Mouse (Mus musculus): ENCODE data around the gene Abcb11. TPM values are rescaled to one million over a fixed set of nuclear protein-coding genes. Genes with fewer than 3 reads are reported as not detected.

The Abcb11 gene
- polyA plus RNA-seq, 1 experiment = 3.9 TPM

- no peak overlapping the region for H3K4me3 ChIP-seq (replicated peaks; ENCODE audit: control insufficient read depth, low read depth, low read length)
- no peak for TF ChIP-seq CTCF (IDR thresholded peaks at IDR 0.05; ENCODE audit: control insufficient read depth, insufficient read depth, low read length)
- TF ChIP-seq POLR2A (IDR thresholded peaks at IDR 0.05; ENCODE audit: borderline replicate concordance, control insufficient read depth, low read depth, low read length) = no peak
- no peaks in the 10 kb centered on the region for H3K4me1 ChIP-seq (ENCODE audit: control insufficient read depth, insufficient read depth, low read length)
- H3K27ac ChIP-seq (ENCODE audit: control insufficient read depth, insufficient read depth, low read depth, low read length, poor library complexity) = no peak overlapping the region
- WGBS = 79% methylated on average over 5 of the region's 5 CpGs
Observed at GRCm38 (mm10) chr2:69221868-69222416, 120.5 kb downstream of the Abcb11 start.

GRCm38 (mm10) chr2:69215242-69215641 is 127.2 kb downstream of the Abcb11 start:
- Histone ChIP-seq H3K4me1 (ENCODE audit: control insufficient read depth, insufficient read depth, low read length) (no peaks in the 10 kb centered on the region), H3K4me3 (replicated peaks; ENCODE audit: control insufficient read depth, low read depth, low read length) (no peak overlapping the region), H3K27ac (ENCODE audit: control insufficient read depth, insufficient read depth, low read depth, low read length, poor library complexity) (no peak overlapping the region)
- no peak for TF ChIP-seq POLR2A (IDR thresholded peaks at IDR 0.05; ENCODE audit: borderline replicate concordance, control insufficient read depth, low read depth, low read length)
- TF ChIP-seq CTCF (IDR thresholded peaks at IDR 0.05; ENCODE audit: control insufficient read depth, insufficient read depth, low read length) = no peak
- WGBS = 87% methylated on average over 7 of the region's 7 CpGs

GRCm38 (mm10) chr2:69212652-69213051 is 129.8 kb downstream of the Abcb11 start:
- no peaks in the 10 kb centered on the region for H3K4me1 ChIP-seq (ENCODE audit: control insufficient read depth, insufficient read depth, low read length)
- H3K27ac ChIP-seq (ENCODE audit: control insufficient read depth, insufficient read depth, low read depth, low read length, poor library complexity) = no peak overlapping the region
- no peak overlapping the region for H3K4me3 ChIP-seq (replicated peaks; ENCODE audit: control insufficient read depth, low read depth, low read length)
- WGBS = 74% methylated on average over 10 of the region's 10 CpGs
- TF ChIP-seq CTCF (IDR thresholded peaks at IDR 0.05; ENCODE audit: control insufficient read depth, insufficient read depth, low read length) = no peak
- TF ChIP-seq POLR2A (IDR thresholded peaks at IDR 0.05; ENCODE audit: borderline replicate concordance, control insufficient read depth, low read depth, low read length) = no peak

- H3K4me3 ChIP-seq (replicated peaks; ENCODE audit: control insufficient read depth, low read depth, low read length) = no peak within 1 kb of the TSS
- TF ChIP-seq POLR2A (IDR thresholded peaks at IDR 0.05; ENCODE audit: borderline replicate concordance, control insufficient read depth, low read depth, low read length) (no peak), CTCF (IDR thresholded peaks at IDR 0.05; ENCODE audit: control insufficient read depth, insufficient read depth, low read length) (no peak)
- no peaks in the 10 kb centered on the region for H3K4me1 ChIP-seq (ENCODE audit: control insufficient read depth, insufficient read depth, low read length)
- WGBS = 74% methylated on average over 7 of the region's 7 CpGs
- no peak within 1 kb of the TSS for H3K27ac ChIP-seq (ENCODE audit: control insufficient read depth, insufficient read depth, low read depth, low read length, poor library complexity)
Observed at GRCm38 (mm10) chr2:69210773-69211172, 131.6 kb downstream of the Abcb11 start, which contains the start of gene G6pc2. TSS of gene G6pc2 (plus strand) at chr2:69211073.

GRCm38 (mm10) chr2:69209684-69210083 is 132.7 kb downstream of the Abcb11 start:
- Histone ChIP-seq H3K27ac (ENCODE audit: control insufficient read depth, insufficient read depth, low read depth, low read length, poor library complexity) (no peak overlapping the region), H3K4me3 (replicated peaks; ENCODE audit: control insufficient read depth, low read depth, low read length) (no peak overlapping the region), H3K4me1 (ENCODE audit: control insufficient read depth, insufficient read depth, low read length) (no peaks in the 10 kb centered on the region)
- TF ChIP-seq CTCF (IDR thresholded peaks at IDR 0.05; ENCODE audit: control insufficient read depth, insufficient read depth, low read length) (no peak), POLR2A (IDR thresholded peaks at IDR 0.05; ENCODE audit: borderline replicate concordance, control insufficient read depth, low read depth, low read length) (no peak)
- 86% methylated on average over 3 of the region's 3 CpGs for WGBS

GRCm38 (mm10) chr2:69206523-69206922 is 135.9 kb downstream of the Abcb11 start:
- TF ChIP-seq CTCF (IDR thresholded peaks at IDR 0.05; ENCODE audit: control insufficient read depth, insufficient read depth, low read length) (no peak), POLR2A (IDR thresholded peaks at IDR 0.05; ENCODE audit: borderline replicate concordance, control insufficient read depth, low read depth, low read length) (no peak)
- Histone ChIP-seq H3K4me1 (ENCODE audit: control insufficient read depth, insufficient read depth, low read length) (no peaks in the 10 kb centered on the region), H3K4me3 (replicated peaks; ENCODE audit: control insufficient read depth, low read depth, low read length) (no peak overlapping the region), H3K27ac (ENCODE audit: control insufficient read depth, insufficient read depth, low read depth, low read length, poor library complexity) (no peak overlapping the region)
- WGBS = 23% methylated on average over 7 of the region's 7 CpGs

- H3K27ac ChIP-seq (ENCODE audit: control insufficient read depth, insufficient read depth, low read depth, low read length, poor library complexity) = peak within 1 kb of the TSS; percentile 54; the same call in 1 of the 2 replicates
- H3K4me1 ChIP-seq (ENCODE audit: control insufficient read depth, insufficient read depth, low read length) = no peaks in the 10 kb centered on the region
- TF ChIP-seq CTCF (IDR thresholded peaks at IDR 0.05; ENCODE audit: control insufficient read depth, insufficient read depth, low read length) (no peak), POLR2A (IDR thresholded peaks at IDR 0.05; ENCODE audit: borderline replicate concordance, control insufficient read depth, low read depth, low read length) (peak; percentile 90; the same call in 1 of the 2 replicates)
- H3K4me3 ChIP-seq (replicated peaks; ENCODE audit: control insufficient read depth, low read depth, low read length) = peak within 1 kb of the TSS; percentile 83
- under 1% methylated on average over 46 of the region's 46 CpGs for WGBS
Observed at GRCm38 (mm10) chr2:69205791-69206351, 136.5 kb downstream of the Abcb11 start, which contains the start of gene Spc25. TSS of gene Spc25 (minus strand) at chr2:69206194.

- Histone ChIP-seq H3K4me1 (ENCODE audit: control insufficient read depth, insufficient read depth, low read length) (no peaks in the 10 kb centered on the region), H3K4me3 (replicated peaks; ENCODE audit: control insufficient read depth, low read depth, low read length) (peak overlapping the region; percentile 83), H3K27ac (ENCODE audit: control insufficient read depth, insufficient read depth, low read depth, low read length, poor library complexity) (no peak overlapping the region)
- WGBS = 22% methylated on average over 6 of the region's 6 CpGs
- TF ChIP-seq CTCF (IDR thresholded peaks at IDR 0.05; ENCODE audit: control insufficient read depth, insufficient read depth, low read length) (no peak), POLR2A (IDR thresholded peaks at IDR 0.05; ENCODE audit: borderline replicate concordance, control insufficient read depth, low read depth, low read length) (no peak)
Observed at GRCm38 (mm10) chr2:69205185-69205584, 137.2 kb downstream of the Abcb11 start.

All from bone marrow, adult 2 months (tissue).